Mouse (Mus musculus) spleen, adult 18-20 months (tissue): ENCODE data around the gene Dync1i1.

Experiments
- DNase-seq, 2 experiments: peaks; one replicate each; pipeline ENCODE4 v3.0.0; 2022; ENCODE audit warnings: mixed read lengths in 2 of 2

Dync1i1 gene

GRCm38 (mm10) chr6:6075940-6076447 lies 350.6 kb downstream of the Dync1i1 start:
- no peak for DNase-seq

DNA sequence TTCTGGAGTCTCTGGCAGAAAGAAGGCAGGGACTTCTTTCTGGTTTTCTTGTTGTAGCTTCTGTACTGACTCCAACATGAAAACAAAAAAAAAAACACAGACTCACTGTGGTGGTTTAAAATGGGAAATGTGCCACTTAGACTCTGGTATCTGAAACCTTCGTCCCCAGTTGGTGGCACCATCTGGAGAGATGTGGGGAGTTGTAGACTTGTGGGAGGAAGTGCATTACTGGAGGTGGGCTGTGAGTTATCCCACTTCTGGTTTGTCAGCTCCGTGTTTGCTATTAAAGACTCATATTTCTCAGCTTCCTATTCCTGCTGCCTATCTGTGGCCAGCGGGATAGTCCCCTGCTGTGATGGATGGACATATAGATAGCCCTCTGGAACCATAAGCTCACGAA lies 351.8 kb downstream of the Dync1i1 start:
- DNase-seq, result no peak
